Mouse (Mus musculus): ENCODE results near the gene Ikzf3. TPM values are rescaled to one million over a fixed set of nuclear protein-coding genes. Genes with fewer than 3 reads are reported as not detected.

Ikzf3 gene
- polyA plus RNA-seq, 1 experiment from 2014 or later: 1.2 TPM

DNA sequence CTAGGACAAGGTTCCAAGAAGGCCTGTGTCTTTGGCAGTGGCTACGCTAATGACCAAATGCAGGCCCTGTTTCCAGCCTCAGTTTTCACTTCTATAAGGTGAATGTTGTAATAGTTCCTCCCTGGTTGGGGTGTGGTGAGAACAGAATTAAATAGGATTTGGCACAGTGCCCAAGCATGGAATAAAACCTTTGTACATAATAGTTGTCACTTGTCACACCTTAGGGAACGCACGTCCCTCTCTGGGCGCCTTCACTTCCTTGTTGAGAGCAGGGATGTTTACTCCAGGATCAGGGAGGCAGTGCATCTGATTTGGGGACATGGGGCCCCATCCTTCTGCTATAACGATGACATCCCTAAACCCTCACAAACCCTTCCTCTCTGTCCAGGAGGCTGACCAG, 117.4 kb downstream of the Ikzf3 start:
- no peaks in the 10 kb centered on the region for H3K4me1 ChIP-seq

GRCm38 (mm10) chr11:98426592-98426991, 119.2 kb downstream of the Ikzf3 start:
- H3K4me2 ChIP-seq: no peak overlapping the region
- no peaks in the 10 kb centered on the region for H3K4me1 ChIP-seq
- H3K9me3 ChIP-seq: no peaks in the 10 kb centered on the region
- no peak overlapping the region for H3K4me3 ChIP-seq
- 94% methylated on average over 7 of the region's 7 CpGs for WGBS
- peaks cover 95% of the 10 kb centered on the region for H3K36me3 ChIP-seq
- H3K27me3 ChIP-seq: no peaks in the 10 kb centered on the region
- no peak overlapping the region for H3K27ac ChIP-seq
- H3K9ac ChIP-seq: no peak overlapping the region
- no peak for ATAC-seq (ENCODE audit: borderline replicate concordance, extremely low read depth, low FRiP score, low TSS enrichment)

More for the DNA sequence above, 117.4 kb downstream of the Ikzf3 start:
- Histone ChIP-seq H3K4me2 (no peak overlapping the region), H3K9me3 (no peaks in the 10 kb centered on the region), H3K36me3 (peaks cover 94% of the 10 kb centered on the region), H3K4me3 (no peak overlapping the region), H3K27me3 (no peaks in the 10 kb centered on the region), H3K9ac (no peak overlapping the region), H3K27ac (no peak overlapping the region)
- no peak for ATAC-seq (ENCODE audit: borderline replicate concordance, extremely low read depth, low FRiP score, low TSS enrichment)
- WGBS: 73% methylated on average over 5 of the region's 5 CpGs

DNA sequence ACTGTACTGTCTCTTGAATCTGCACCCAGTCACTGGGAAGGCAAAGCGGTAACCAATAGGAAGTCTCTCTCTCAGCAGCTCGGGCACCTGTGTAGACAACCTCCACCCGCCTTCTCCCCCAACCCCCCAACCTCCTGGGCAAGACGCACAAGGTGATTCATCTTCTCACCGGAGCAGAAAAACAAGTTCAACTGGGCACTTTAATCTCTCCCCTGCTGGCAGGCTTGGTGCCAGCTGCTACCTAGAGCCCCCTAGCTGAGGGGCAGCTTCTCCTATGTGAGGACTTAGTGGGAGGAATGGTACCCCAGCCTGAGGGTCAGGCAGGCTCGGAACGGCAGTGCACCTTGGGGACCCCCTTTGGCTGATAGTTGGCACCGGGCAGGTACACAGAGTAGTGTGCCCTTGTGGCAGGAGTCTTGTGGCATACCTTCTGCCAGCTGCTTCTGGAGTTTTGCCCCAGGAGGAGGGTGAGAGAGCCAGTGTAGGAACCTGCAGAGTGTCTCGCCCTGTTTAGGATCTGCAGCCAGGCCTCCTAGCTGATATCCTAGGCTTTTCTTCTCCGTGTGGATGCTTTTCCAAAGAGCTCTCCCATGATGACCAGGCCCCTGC, 126.8 kb downstream of the Ikzf3 start:
- WGBS: 72% methylated on average over 10 of the region's 10 CpGs
- peak; percentile 30; the same call in 1 of the 2 replicates for ATAC-seq (ENCODE audit: borderline replicate concordance, extremely low read depth, low FRiP score, low TSS enrichment)
- H3K4me1 ChIP-seq: peaks cover 38% of the 10 kb centered on the region
- no peak overlapping the region for H3K9ac ChIP-seq
- no peaks in the 10 kb centered on the region for H3K27me3 ChIP-seq
- H3K4me2 ChIP-seq: no peak overlapping the region
- no peak overlapping the region for H3K27ac ChIP-seq
- peaks cover 36% of the 10 kb centered on the region for H3K36me3 ChIP-seq
- H3K9me3 ChIP-seq: no peaks in the 10 kb centered on the region
- no peak overlapping the region for H3K4me3 ChIP-seq

- Histone ChIP-seq H3K4me3 (no peak overlapping the region), H3K36me3 (peaks cover 28% of the 10 kb centered on the region), H3K27me3 (no peaks in the 10 kb centered on the region), H3K9ac (no peak overlapping the region), H3K4me2 (no peak overlapping the region), H3K27ac (no peak overlapping the region), H3K4me1 (peaks cover 46% of the 10 kb centered on the region), H3K9me3 (no peaks in the 10 kb centered on the region)
- WGBS: 62% methylated on average over 6 of the region's 6 CpGs
- ATAC-seq (ENCODE audit: borderline replicate concordance, extremely low read depth, low FRiP score, low TSS enrichment): no peak
Observed at GRCm38 (mm10) chr11:98418273-98418672, 127.6 kb downstream of the Ikzf3 start.

DNA sequence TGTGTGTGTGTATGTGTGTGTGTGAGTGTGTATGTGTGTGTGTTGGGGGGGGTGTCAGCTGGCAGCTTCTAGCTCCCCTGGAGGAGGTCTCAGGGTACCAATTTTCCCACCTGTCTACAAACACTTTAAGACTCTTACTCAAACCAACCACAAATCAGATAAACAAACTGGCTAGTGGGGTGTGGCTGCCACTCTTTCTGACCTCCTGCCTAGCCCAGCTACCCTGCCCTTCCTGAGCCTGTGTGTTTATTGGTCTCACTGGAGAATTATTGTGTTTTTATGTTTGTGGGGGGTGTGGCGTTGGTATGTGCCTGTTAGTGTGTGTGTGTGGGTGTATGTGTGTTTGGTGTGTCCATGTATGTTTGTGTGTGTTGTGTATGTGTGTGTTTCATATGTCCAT, 128.8 kb downstream of the Ikzf3 start:
- ATAC-seq (ENCODE audit: borderline replicate concordance, extremely low read depth, low FRiP score, low TSS enrichment): no peak
- no peak overlapping the region for H3K27ac ChIP-seq
- H3K9me3 ChIP-seq: no peaks in the 10 kb centered on the region
- no peak overlapping the region for H3K4me3 ChIP-seq
- peaks cover 17% of the 10 kb centered on the region; the same call in 1 of the 2 replicates for H3K36me3 ChIP-seq
- 79% methylated on average over 1 of the region's 1 CpGs for WGBS
- H3K4me2 ChIP-seq: no peak overlapping the region
- no peaks in the 10 kb centered on the region for H3K27me3 ChIP-seq
- peaks cover 46% of the 10 kb centered on the region for H3K4me1 ChIP-seq
- H3K9ac ChIP-seq: no peak overlapping the region

Other genes starting within 250 kb of the Ikzf3 start
- 0.05 TPM in 1 of 2 replicates, not detected in the other for gene Neurod2, start 216.4 kb downstream of the Ikzf3 start, polyA plus RNA-seq (2015; fragmentation: Nextera tagmentation; extraction: Ambion mirVana)
- gene Ppp1r1b, start 197.6 kb downstream of the Ikzf3 start, polyA plus RNA-seq (2015; fragmentation: Nextera tagmentation; extraction: Ambion mirVana): 3.5 and 5.5 TPM in 2 replicates
- gene Stard3, start 187.7 kb downstream of the Ikzf3 start, polyA plus RNA-seq (2015; fragmentation: Nextera tagmentation; extraction: Ambion mirVana): 45.2 and 52.5 TPM in 2 replicates
- 5.1 and 7.5 TPM in 2 replicates for gene Tcap, start 162.2 kb downstream of the Ikzf3 start, polyA plus RNA-seq (2015; fragmentation: Nextera tagmentation; extraction: Ambion mirVana)
- gene Pnmt, start 159.6 kb downstream of the Ikzf3 start, polyA plus RNA-seq (2015; fragmentation: Nextera tagmentation; extraction: Ambion mirVana): 0.12 TPM in 1 of 2 replicates, not detected in the other
- 13.0 and 14.7 TPM in 2 replicates for gene Pgap3, start 145.5 kb downstream of the Ikzf3 start, polyA plus RNA-seq (2015; fragmentation: Nextera tagmentation; extraction: Ambion mirVana)
- gene Erbb2, start 133.6 kb downstream of the Ikzf3 start, polyA plus RNA-seq (2015; fragmentation: Nextera tagmentation; extraction: Ambion mirVana): 37.2 and 39.4 TPM in 2 replicates
- 76.8 and 78.0 TPM in 2 replicates for gene Mien1, start 107.0 kb downstream of the Ikzf3 start, polyA plus RNA-seq (2015; fragmentation: Nextera tagmentation; extraction: Ambion mirVana)
- 45.3 and 49.6 TPM in 2 replicates for gene Grb7, start 99.6 kb downstream of the Ikzf3 start, polyA plus RNA-seq (2015; fragmentation: Nextera tagmentation; extraction: Ambion mirVana)
- 0.14 TPM in 1 of 2 replicates, not detected in the other for gene Zpbp2, start 5.1 kb upstream of the Ikzf3 start, polyA plus RNA-seq (2015; fragmentation: Nextera tagmentation; extraction: Ambion mirVana)
- 54.6 and 55.2 TPM in 2 replicates for gene Ormdl3, start 41.3 kb upstream of the Ikzf3 start, polyA plus RNA-seq (2015; fragmentation: Nextera tagmentation; extraction: Ambion mirVana)
- gene Lrrc3c, start 52.3 kb upstream of the Ikzf3 start, polyA plus RNA-seq (2015; fragmentation: Nextera tagmentation; extraction: Ambion mirVana): not detected in 2 replicates
- gene Gm12355, start 79.6 kb upstream of the Ikzf3 start, polyA plus RNA-seq (2015; fragmentation: Nextera tagmentation; extraction: Ambion mirVana): 1.0 and 1.4 TPM in 2 replicates
- not detected in 2 replicates for gene Gsdma3, start 80.3 kb upstream of the Ikzf3 start, polyA plus RNA-seq (2015; fragmentation: Nextera tagmentation; extraction: Ambion mirVana)
- gene Gsdma2, start 100.7 kb upstream of the Ikzf3 start, polyA plus RNA-seq (2015; fragmentation: Nextera tagmentation; extraction: Ambion mirVana): not detected in 2 replicates
- 0.06 TPM in 1 of 2 replicates, not detected in the other for gene Gsdma, start 118.3 kb upstream of the Ikzf3 start, polyA plus RNA-seq (2015; fragmentation: Nextera tagmentation; extraction: Ambion mirVana)
- 211 and 214 TPM in 2 replicates for gene Psmd3, start 136.5 kb upstream of the Ikzf3 start, polyA plus RNA-seq (2015; fragmentation: Nextera tagmentation; extraction: Ambion mirVana)
- gene Csf3, start 155.2 kb upstream of the Ikzf3 start, polyA plus RNA-seq (2015; fragmentation: Nextera tagmentation; extraction: Ambion mirVana): not detected in 2 replicates
- 51.9 and 53.0 TPM in 2 replicates for gene Med24, start 183.4 kb upstream of the Ikzf3 start, polyA plus RNA-seq (2015; fragmentation: Nextera tagmentation; extraction: Ambion mirVana)
- 35.6 and 35.8 TPM in 2 replicates for gene Thra, start 194.6 kb upstream of the Ikzf3 start, polyA plus RNA-seq (2015; fragmentation: Nextera tagmentation; extraction: Ambion mirVana)
- gene Nr1d1, start 229.3 kb upstream of the Ikzf3 start, polyA plus RNA-seq (2015; fragmentation: Nextera tagmentation; extraction: Ambion mirVana): 1.0 and 1.5 TPM in 2 replicates
- gene Msl1, start 249.5 kb upstream of the Ikzf3 start, polyA plus RNA-seq (2015; fragmentation: Nextera tagmentation; extraction: Ambion mirVana): 21.1 and 21.2 TPM in 2 replicates